Mouse (Mus musculus): ENCODE results near the gene Pdzd8.

The Pdzd8 gene

GRCm38 (mm10) chr19:59276354-59276753 is 69.2 kb downstream of the Pdzd8 start:
- CTCF ChIA-PET, result no interaction called here

GRCm38 (mm10) chr19:59273190-59273589 is 72.4 kb downstream of the Pdzd8 start:
- CTCF ChIA-PET, result no interaction called here

- CTCF ChIA-PET, result no interaction called here
These were observed 78.1 kb downstream of the Pdzd8 start for GRCm38 (mm10) chr19:59267417-59267963.

DNA sequence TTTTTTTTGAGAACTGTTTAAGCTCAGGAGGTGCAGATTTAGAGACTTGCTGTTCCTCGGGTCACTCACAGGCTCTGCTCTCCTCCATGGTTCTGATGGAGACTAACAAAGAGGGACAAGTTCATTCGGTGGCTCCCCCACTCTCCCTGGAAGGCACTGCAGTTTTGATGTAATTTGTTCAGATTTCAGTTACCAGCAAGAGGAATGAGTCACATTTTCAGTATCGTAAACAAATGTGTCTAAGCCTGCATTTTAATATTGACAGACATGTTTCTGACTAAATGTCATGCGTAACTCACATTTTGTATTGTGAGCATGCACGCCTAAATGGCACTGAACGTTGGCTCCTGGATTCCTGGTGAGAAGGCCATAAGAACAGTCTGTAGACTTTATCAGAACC is 79.7 kb downstream of the Pdzd8 start:
- CTCF ChIA-PET, result no interaction called here

GRCm38 (mm10) chr19:59264838-59265532 is 80.6 kb downstream of the Pdzd8 start:
- CTCF ChIA-PET, result no interaction called here

- CTCF ChIA-PET, result no interaction called here
These were observed 82.4 kb downstream of the Pdzd8 start for GRCm38 (mm10) chr19:59263171-59263570.

- CTCF ChIA-PET, result no interaction called here
These were observed 84.0 kb downstream of the Pdzd8 start for GRCm38 (mm10) chr19:59261604-59262003.

DNA sequence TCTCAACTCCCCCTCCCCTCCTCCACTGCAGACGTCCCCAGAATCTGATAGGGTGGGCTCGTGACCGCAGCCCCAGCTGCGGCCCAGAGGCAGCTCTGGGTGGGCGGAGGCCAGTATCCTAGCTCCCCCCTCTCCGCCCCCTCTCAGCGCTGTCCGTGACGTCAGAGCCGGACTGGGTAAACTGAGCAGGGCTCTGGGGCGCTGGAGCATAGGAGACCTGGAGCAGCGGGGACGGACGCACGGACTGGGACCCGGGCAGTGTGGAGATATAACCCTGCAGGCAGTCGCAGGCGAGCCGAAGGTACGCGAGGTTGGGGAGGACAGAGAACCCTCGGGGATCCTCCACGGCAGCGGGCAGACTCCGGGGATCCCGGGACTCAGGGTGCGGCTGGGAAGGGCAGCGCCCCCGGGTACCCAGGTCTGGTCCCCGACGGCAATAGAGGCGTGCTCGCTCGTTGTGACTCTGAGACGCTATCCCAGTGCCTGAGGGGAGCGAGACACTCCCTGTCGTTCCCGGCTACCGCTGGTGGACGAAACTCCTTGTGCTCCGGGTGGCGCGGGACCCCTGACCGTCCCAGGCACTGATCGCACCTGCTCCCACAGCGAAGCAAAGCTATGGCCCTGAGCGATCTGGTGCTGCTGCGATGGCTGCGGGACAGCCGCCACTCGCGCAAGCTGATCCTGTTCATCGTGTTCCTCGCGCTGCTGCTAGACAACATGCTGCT is 84.7 kb downstream of the Pdzd8 start, which contains the start of gene Slc18a2:
TSS of gene Slc18a2 (plus strand) at position 179 of the 725 bp plus-strand sequence.
- CTCF ChIA-PET, result interaction anchor here (0.7 kb wide), 1 partner anchor 34 kb away, joined by 3 read pairs; no protein-coding TSS in a partner anchor

DNA sequence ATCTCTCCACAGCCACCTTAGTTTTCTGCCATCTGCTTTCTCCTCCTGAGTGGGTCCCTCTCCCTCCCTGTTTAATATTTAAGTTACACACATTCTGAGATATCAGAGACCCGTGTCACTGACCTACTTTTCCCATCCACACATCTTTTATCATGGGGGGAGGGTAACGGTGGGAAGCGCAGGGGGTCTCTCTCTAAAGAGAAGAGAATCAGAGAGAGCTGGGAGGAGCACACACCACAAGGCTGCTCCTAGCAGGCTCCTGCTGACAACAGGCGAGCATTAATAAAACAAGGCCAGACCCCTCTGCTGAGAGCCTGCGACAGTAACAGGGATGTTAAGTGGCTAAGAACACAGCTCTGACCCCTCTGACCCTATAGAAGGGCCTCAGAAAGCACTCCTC is 85.9 kb downstream of the Pdzd8 start:
- CTCF ChIA-PET, result interaction anchor here (0.6 kb wide), 1 partner anchor 51 kb away, joined by 7 read pairs; no protein-coding TSS in a partner anchor

GRCm38 (mm10) chr19:59252651-59253050 is 92.9 kb downstream of the Pdzd8 start:
- CTCF ChIA-PET, result no interaction called here

DNA sequence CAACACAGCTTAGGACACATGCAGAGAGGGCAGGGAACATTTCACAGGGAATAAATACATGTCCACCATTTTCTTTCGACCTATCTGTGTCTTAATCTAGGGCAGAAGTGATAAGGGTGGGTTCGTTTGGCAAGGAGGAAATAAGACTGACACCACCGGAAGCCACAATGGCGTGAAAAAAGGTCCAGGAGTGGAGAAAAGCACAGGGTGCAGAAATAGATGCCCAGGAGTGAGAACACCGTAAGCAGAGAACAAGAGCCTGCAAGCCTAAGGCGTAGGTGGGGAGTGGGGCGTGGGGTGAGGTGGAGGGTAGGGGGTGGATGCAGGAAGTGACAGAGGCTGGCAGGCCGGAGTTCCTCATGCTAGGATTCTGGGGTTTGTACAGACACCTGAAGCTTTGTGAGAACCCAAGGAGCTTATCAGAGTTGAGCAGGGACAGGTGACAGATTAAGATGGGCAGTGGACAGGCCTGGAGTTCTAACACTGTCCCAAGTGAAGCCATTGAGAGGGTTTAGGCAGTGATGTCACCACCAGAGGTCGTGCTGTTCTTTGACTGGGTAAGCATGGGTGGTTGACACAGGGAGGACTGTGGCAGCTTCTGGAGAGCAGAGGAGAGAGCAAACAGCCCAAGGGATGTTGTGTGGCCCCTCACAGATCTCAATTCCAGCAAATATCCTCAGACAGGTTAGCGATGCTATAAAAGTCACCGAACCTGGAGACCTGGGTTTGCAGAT is 96.9 kb downstream of the Pdzd8 start:
- CTCF ChIA-PET, result no interaction called here

DNA sequence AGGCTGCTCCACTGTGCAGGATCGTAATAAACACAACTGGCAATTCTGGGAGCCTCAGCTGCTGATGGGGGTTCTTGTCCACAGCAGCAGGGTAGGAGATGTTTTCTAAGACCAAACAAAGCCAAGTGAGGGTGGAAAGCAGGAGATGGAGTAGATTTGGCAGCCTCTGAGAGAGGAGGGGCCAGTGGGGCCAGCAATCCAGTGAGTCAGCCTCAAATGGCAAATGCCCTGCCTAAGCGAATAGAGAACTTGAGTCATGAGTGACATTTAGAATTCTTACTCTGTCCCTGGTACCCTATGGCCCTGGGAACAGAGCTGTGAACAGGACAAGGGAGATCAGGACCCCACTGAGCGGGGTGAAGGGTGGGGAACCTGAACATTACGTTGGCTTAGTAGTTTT is 97.4 kb downstream of the Pdzd8 start:
- CTCF ChIA-PET, result no interaction called here
